Mouse (Mus musculus) liver, adult 2 months (tissue): ENCODE data around the gene Tmem132d.

Experiments
- CTCF ChIP-seq: fragments of 200-500 bp; IDR thresholded peaks from 2 replicates; pipeline ENCODE4 v1.5.1; 2011; ENCODE audit warnings: low read depth, low read length, control low read depth
- POLR2A ChIP-seq: fragments of 200-500 bp; IDR thresholded peaks from 2 replicates; pipeline ENCODE4 v1.6.1; 2011; ENCODE audit warnings: low read length, control low read depth; ENCODE audit not compliant: insufficient read depth; ENCODE audit errors: extremely low read depth

- TF ChIP-seq CTCF (no peak), POLR2A (no peak)
Measured at GRCm38 (mm10) chr5:127924106-127924505, 508.8 kb downstream of the Tmem132d start.
